Mouse (Mus musculus): ENCODE data around the gene Ankrd12. TPM values are rescaled to one million over a fixed set of nuclear protein-coding genes. Genes with fewer than 3 reads are reported as not detected.
A peak's percentile ranks its signal among the peaks of the same experiment; 100 is the strongest.
"Not testable (repeated sequence)": the region's sequence is repeated elsewhere in the genome, so short reads cannot be mapped to it uniquely, and the experiment has no call there.

Ankrd12 gene
- polyA plus RNA-seq, 1 experiment from 2014 or later = 24.0 TPM

GRCm38 (mm10) chr17:66033239-66033638 is 43.6 kb downstream of the Ankrd12 start:
- no peaks in the 10 kb centered on the region for H3K27me3 ChIP-seq (replicated peaks)
- H3K4me2 ChIP-seq (replicated peaks) = no peak overlapping the region
- no peak for ATAC-seq
- 87% methylated on average over 5 of the region's 5 CpGs for WGBS
- no peaks in the 10 kb centered on the region for H3K9me3 ChIP-seq
- 0 out of 2 replicates have a peak, but pooled peaks cover 3% of the 10 kb centered on the region for H3K36me3 ChIP-seq
- no peaks in the 10 kb centered on the region for H3K4me1 ChIP-seq (replicated peaks)
- no peak overlapping the region for H3K27ac ChIP-seq
- no peak overlapping the region for H3K4me3 ChIP-seq (replicated peaks)
- H3K9ac ChIP-seq = no peak overlapping the region

GRCm38 (mm10) chr17:66031991-66032390 is 44.9 kb downstream of the Ankrd12 start:
- no peak overlapping the region for H3K4me3 ChIP-seq (replicated peaks)
- H3K9me3 ChIP-seq = no peaks in the 10 kb centered on the region
- no peak overlapping the region for H3K4me2 ChIP-seq (replicated peaks)
- no peaks in the 10 kb centered on the region for H3K27me3 ChIP-seq (replicated peaks)
- H3K9ac ChIP-seq = no peak overlapping the region
- no peaks in the 10 kb centered on the region for H3K4me1 ChIP-seq (replicated peaks)
- H3K27ac ChIP-seq = no peak overlapping the region
- 90% methylated on average over 5 of the region's 5 CpGs for WGBS
- H3K36me3 ChIP-seq = 0 out of 2 replicates have a peak, but pooled peaks cover 8% of the 10 kb centered on the region
- ATAC-seq = no peak

- WGBS = 93% methylated on average over 7 of the region's 7 CpGs
- no peaks in the 10 kb centered on the region for H3K27me3 ChIP-seq (replicated peaks)
- no peak for ATAC-seq
Observed at GRCm38 (mm10) chr17:66024211-66024610, 52.7 kb downstream of the Ankrd12 start.

GRCm38 (mm10) chr17:66011790-66012189 is 65.1 kb downstream of the Ankrd12 start:
- Histone ChIP-seq H3K9ac (no peak overlapping the region), H3K27me3 (replicated peaks) (no peaks in the 10 kb centered on the region), H3K9me3 (no peaks in the 10 kb centered on the region), H3K36me3 (no peaks in the 10 kb centered on the region), H3K4me1 (replicated peaks) (no peaks in the 10 kb centered on the region), H3K4me3 (replicated peaks) (no peak overlapping the region), H3K27ac (no peak overlapping the region), H3K4me2 (replicated peaks) (no peak overlapping the region)
- WGBS = 78% methylated on average over 2 of the region's 2 CpGs
- ATAC-seq = no peak

More at GRCm38 (mm10) chr17:66024211-66024610, 52.7 kb downstream of the Ankrd12 start:
- H3K4me2 ChIP-seq (replicated peaks) = no peak overlapping the region
- no peak overlapping the region for H3K9ac ChIP-seq
- H3K9me3 ChIP-seq = no peaks in the 10 kb centered on the region
- H3K4me1 ChIP-seq (replicated peaks) = no peaks in the 10 kb centered on the region
- 0 out of 2 replicates have a peak, but pooled peaks cover 5% of the 10 kb centered on the region for H3K36me3 ChIP-seq
- H3K4me3 ChIP-seq (replicated peaks) = no peak overlapping the region
- no peak overlapping the region for H3K27ac ChIP-seq

GRCm38 (mm10) chr17:66007892-66008291 is 69.0 kb downstream of the Ankrd12 start:
- no peaks in the 10 kb centered on the region for H3K27me3 ChIP-seq (replicated peaks)
- WGBS = 68% methylated on average over 5 of the region's 5 CpGs
- peak; percentile 67 for ATAC-seq

GRCm38 (mm10) chr17:66007473-66007872 is 69.4 kb downstream of the Ankrd12 start:
- peak; percentile 78 for ATAC-seq
- WGBS = 80% methylated on average over 2 of the region's 2 CpGs
- H3K36me3 ChIP-seq = no peaks in the 10 kb centered on the region
- H3K9me3 ChIP-seq = no peaks in the 10 kb centered on the region
- H3K9ac ChIP-seq = no peak overlapping the region
- H3K27me3 ChIP-seq (replicated peaks) = no peaks in the 10 kb centered on the region
- H3K4me1 ChIP-seq (replicated peaks) = no peaks in the 10 kb centered on the region
- H3K27ac ChIP-seq = no peak overlapping the region
- no peak overlapping the region for H3K4me3 ChIP-seq (replicated peaks)
- no peak overlapping the region for H3K4me2 ChIP-seq (replicated peaks)

More at GRCm38 (mm10) chr17:66007892-66008291, 69.0 kb downstream of the Ankrd12 start:
- Histone ChIP-seq H3K27ac (no peak overlapping the region), H3K9ac (no peak overlapping the region), H3K4me1 (replicated peaks) (no peaks in the 10 kb centered on the region), H3K9me3 (no peaks in the 10 kb centered on the region), H3K4me2 (replicated peaks) (no peak overlapping the region), H3K36me3 (no peaks in the 10 kb centered on the region), H3K4me3 (replicated peaks) (no peak overlapping the region)

- H3K9me3 ChIP-seq = no peaks in the 10 kb centered on the region
- no peak for ATAC-seq
- H3K9ac ChIP-seq = no peak overlapping the region
- no peaks in the 10 kb centered on the region for H3K27me3 ChIP-seq (replicated peaks)
- H3K4me3 ChIP-seq (replicated peaks) = no peak overlapping the region
- H3K4me2 ChIP-seq (replicated peaks) = no peak overlapping the region
- H3K4me1 ChIP-seq (replicated peaks) = no peaks in the 10 kb centered on the region
- 80% methylated on average over 3 of the region's 3 CpGs for WGBS
- H3K36me3 ChIP-seq = no peaks in the 10 kb centered on the region
- no peak overlapping the region for H3K27ac ChIP-seq
Observed at GRCm38 (mm10) chr17:65988151-65988820, 88.6 kb downstream of the Ankrd12 start.

- not testable (repeated sequence) for ATAC-seq; H3K36me3 ChIP-seq; H3K9ac ChIP-seq; H3K27me3 ChIP-seq (replicated peaks); H3K4me3 ChIP-seq (replicated peaks); H3K4me2 ChIP-seq (replicated peaks); H3K4me1 ChIP-seq (replicated peaks); H3K9me3 ChIP-seq; H3K27ac ChIP-seq
Observed at GRCm38 (mm10) chr17:65976720-65977119, 100.2 kb downstream of the Ankrd12 start.

GRCm38 (mm10) chr17:65967751-65968150 is 109.1 kb downstream of the Ankrd12 start:
- Histone ChIP-seq H3K36me3 (no peaks in the 10 kb centered on the region), H3K27ac (no peak overlapping the region), H3K4me2 (replicated peaks) (no peak overlapping the region), H3K9me3 (no peaks in the 10 kb centered on the region), H3K4me3 (replicated peaks) (no peak overlapping the region), H3K27me3 (replicated peaks) (no peaks in the 10 kb centered on the region), H3K4me1 (replicated peaks) (no peaks in the 10 kb centered on the region), H3K9ac (no peak overlapping the region)
- WGBS = 71% methylated on average over 11 of the region's 11 CpGs
- ATAC-seq = no peak

- H3K9ac ChIP-seq = no peak overlapping the region
- H3K27ac ChIP-seq = no peak overlapping the region
- H3K36me3 ChIP-seq = no peaks in the 10 kb centered on the region
- no peaks in the 10 kb centered on the region for H3K9me3 ChIP-seq
- no peaks in the 10 kb centered on the region for H3K4me1 ChIP-seq (replicated peaks)
- ATAC-seq = no peak
- WGBS = 94% methylated on average over 2 of the region's 2 CpGs
- no peak overlapping the region for H3K4me2 ChIP-seq (replicated peaks)
- H3K27me3 ChIP-seq (replicated peaks) = no peaks in the 10 kb centered on the region
- H3K4me3 ChIP-seq (replicated peaks) = no peak overlapping the region
Observed at GRCm38 (mm10) chr17:65962263-65962662, 114.6 kb downstream of the Ankrd12 start.

- no peaks in the 10 kb centered on the region for H3K27me3 ChIP-seq (replicated peaks)
- 85% methylated on average over 2 of the region's 2 CpGs for WGBS
- no peaks in the 10 kb centered on the region for H3K9me3 ChIP-seq
- peak; percentile 52 for ATAC-seq
- no peaks in the 10 kb centered on the region for H3K4me1 ChIP-seq (replicated peaks)
- no peak overlapping the region for H3K4me2 ChIP-seq (replicated peaks)
- H3K9ac ChIP-seq = no peak overlapping the region
- H3K36me3 ChIP-seq = no peaks in the 10 kb centered on the region
- H3K4me3 ChIP-seq (replicated peaks) = no peak overlapping the region
- no peak overlapping the region for H3K27ac ChIP-seq
Observed at GRCm38 (mm10) chr17:65961606-65962136, 115.2 kb downstream of the Ankrd12 start.

GRCm38 (mm10) chr17:65959011-65959410 is 117.9 kb downstream of the Ankrd12 start:
- Histone ChIP-seq H3K36me3 (no peaks in the 10 kb centered on the region), H3K9me3 (no peaks in the 10 kb centered on the region), H3K27me3 (replicated peaks) (no peaks in the 10 kb centered on the region), H3K4me1 (replicated peaks) (no peaks in the 10 kb centered on the region), H3K27ac (no peak overlapping the region), H3K4me3 (replicated peaks) (no peak overlapping the region), H3K4me2 (replicated peaks) (no peak overlapping the region), H3K9ac (no peak overlapping the region)
- WGBS = 50% methylated on average over 3 of the region's 3 CpGs
- peak; percentile 84 for ATAC-seq

- Histone ChIP-seq H3K9ac (no peak overlapping the region), H3K4me3 (replicated peaks) (no peak overlapping the region), H3K9me3 (no peaks in the 10 kb centered on the region), H3K27ac (no peak overlapping the region), H3K4me1 (replicated peaks) (no peaks in the 10 kb centered on the region), H3K4me2 (replicated peaks) (no peak overlapping the region), H3K36me3 (no peaks in the 10 kb centered on the region), H3K27me3 (replicated peaks) (no peaks in the 10 kb centered on the region)
- WGBS = 94% methylated on average over 1 of the region's 1 CpGs
- no peak for ATAC-seq
Observed at GRCm38 (mm10) chr17:65958366-65958765, 118.5 kb downstream of the Ankrd12 start.
